Mouse (Mus musculus): ENCODE measurements at regions not wholly inside any gene's neighbourhood (a gene's known extent, or its start where the extent isn't known, plus 50 kb on each side); places are given as distances from the start of the nearest gene placed in this dataset.
A peak's percentile ranks its signal among the peaks of the same experiment; 100 is the strongest.

GRCm38 (mm10) chr10:111880354-111880753, 92.1 kb upstream of the Krr1 start:
- no peak for DNase-seq (ENCODE audit: low spot score in 2 of 2)

- no peak for DNase-seq (ENCODE audit: low spot score in 2 of 2)
Measured at GRCm38 (mm10) chr10:111881339-111882211, 90.9 kb upstream of the Krr1 start.

- no peak for DNase-seq (ENCODE audit: low spot score in 2 of 2)
Measured at GRCm38 (mm10) chr10:111882521-111882920, 89.9 kb upstream of the Krr1 start.

GRCm38 (mm10) chr10:111884701-111885100, 87.8 kb upstream of the Krr1 start:
- DNase-seq (ENCODE audit: low spot score in 2 of 2): no peak

GRCm38 (mm10) chr10:111889111-111889510, 83.4 kb upstream of the Krr1 start:
- no peak for DNase-seq (ENCODE audit: low spot score in 2 of 2)

- no peak for DNase-seq (ENCODE audit: low spot score in 2 of 2)
Measured at GRCm38 (mm10) chr10:111893489-111893888, 79.0 kb upstream of the Krr1 start.

- peak in 1 of 2 experiments; percentile 63 for DNase-seq (ENCODE audit: low spot score in 2 of 2)
Measured at GRCm38 (mm10) chr10:111893941-111894340, 78.5 kb upstream of the Krr1 start.

GRCm38 (mm10) chr10:111897361-111897760, 75.1 kb upstream of the Krr1 start:
- DNase-seq (ENCODE audit: low spot score in 2 of 2): no peak

- no peak for DNase-seq (ENCODE audit: low spot score in 2 of 2)
Measured at GRCm38 (mm10) chr10:111900723-111901716, 71.4 kb upstream of the Krr1 start.

- DNase-seq (ENCODE audit: low spot score in 2 of 2): no peak
Measured at GRCm38 (mm10) chr10:111903956-111904355, 68.5 kb upstream of the Krr1 start.

- no peak for DNase-seq (ENCODE audit: low spot score in 2 of 2)
Measured at GRCm38 (mm10) chr10:111907836-111908235, 64.6 kb upstream of the Krr1 start.

- DNase-seq (ENCODE audit: low spot score in 2 of 2): no peak
Measured at GRCm38 (mm10) chr10:111912561-111912960, 59.9 kb upstream of the Krr1 start.

GRCm38 (mm10) chr10:111913066-111913785, 59.2 kb upstream of the Krr1 start:
- no peak for DNase-seq (ENCODE audit: low spot score in 2 of 2)

- no peak for DNase-seq (ENCODE audit: low spot score in 2 of 2)
Measured at GRCm38 (mm10) chr10:111914231-111914630, 58.2 kb upstream of the Krr1 start.

- DNase-seq (ENCODE audit: low spot score in 2 of 2): no peak
Measured at GRCm38 (mm10) chr10:111918071-111918507, 54.4 kb upstream of the Krr1 start.

GRCm38 (mm10) chr10:111919475-111919874, 53.0 kb upstream of the Krr1 start:
- DNase-seq (ENCODE audit: low spot score in 2 of 2): no peak

GRCm38 (mm10) chr10:111921492-111921891, 51.0 kb upstream of the Krr1 start:
- DNase-seq (ENCODE audit: low spot score in 2 of 2): no peak
